In genomic region chr13:45960311-45960965, GRCm38 (mm10) we compare ENCODE assay signal across 10 mouse cellular contexts. TPM values are rescaled to one million over a fixed set of nuclear protein-coding genes. Genes with fewer than 3 reads are reported as not detected.
DNase-seq lines count a peak whose midpoint lies in the region; ATAC-seq lines count a peak whose summit lies in the region.
"Had no signal": no experiment of that assay in that cellular context is flagged by ENCODE, and none has a peak within 500 bp of the region (broad histone marks: within the 10 kb centered on the region; RNA-seq: fewer than 3 reads in every experiment).

No protein-coding gene starts in this region.

- DNase-seq in midbrain, embryonic 14.5 days: no peak
- no peak for DNase-seq in midbrain, embryonic 10.5 days (ENCODE audit: low spot score)
- no peak for DNase-seq in right cerebral cortex, postnatal 36 days (ENCODE audit: low spot score in 2 of 2)
- DNase-seq in spleen, adult 12 weeks (ENCODE audit: low spot score): no peak
- DNase-seq: cerebellum, postnatal 10 days; liver, embryonic 13.5 days had no signal

- H3K4me3 ChIP-seq in hindbrain, embryonic 12.5 days: no peak overlapping the region
- H3K4me3 ChIP-seq in hindbrain, embryonic 16.5 days (ENCODE audit: low read length): no peak overlapping the region
- H3K4me3 ChIP-seq in midbrain, embryonic 14.5 days (replicated peaks; ENCODE audit: low read depth, low read length): no peak overlapping the region
- no peak overlapping the region for H3K4me3 ChIP-seq in midbrain, embryonic 10.5 days
- H3K4me3 ChIP-seq in lung, embryonic 15.5 days: no peak overlapping the region
- H3K4me3 ChIP-seq: hindbrain, embryonic 15.5 days; liver, embryonic 13.5 days had no signal

- H3K36me3 ChIP-seq in hindbrain, embryonic 12.5 days: no peaks in the 10 kb centered on the region
- no peaks in the 10 kb centered on the region for H3K36me3 ChIP-seq in hindbrain, embryonic 16.5 days (ENCODE audit: control insufficient read depth, insufficient read depth, low read length)
- no peaks in the 10 kb centered on the region for H3K36me3 ChIP-seq in midbrain, embryonic 14.5 days (ENCODE audit: control insufficient read depth, insufficient read depth, low read length)
- H3K36me3 ChIP-seq in midbrain, embryonic 10.5 days: no peaks in the 10 kb centered on the region
- no peaks in the 10 kb centered on the region for H3K36me3 ChIP-seq in lung, embryonic 15.5 days
- H3K36me3 ChIP-seq: hindbrain, embryonic 15.5 days; liver, embryonic 13.5 days had no signal

- H3K4me2 ChIP-seq in hindbrain, embryonic 12.5 days (replicated peaks): no peak overlapping the region
- H3K4me2 ChIP-seq in hindbrain, embryonic 16.5 days (ENCODE audit: low read length): no peak overlapping the region; the same call in 1 of the 2 replicates
- peak overlapping the region; percentile 85 for H3K4me2 ChIP-seq in midbrain, embryonic 14.5 days (ENCODE audit: low read length)
- peak overlapping the region; percentile 94 for H3K4me2 ChIP-seq in lung, embryonic 15.5 days
- H3K4me2 ChIP-seq: hindbrain, embryonic 15.5 days; liver, embryonic 13.5 days had no signal

- 50% methylated on average over 14 of the region's 14 CpGs for WGBS in hindbrain, embryonic 12.5 days
- 47% methylated on average over 14 of the region's 14 CpGs for WGBS in hindbrain, embryonic 16.5 days
- WGBS in midbrain, embryonic 14.5 days: 28% methylated on average over 14 of the region's 14 CpGs
- 53% methylated on average over 14 of the region's 14 CpGs for WGBS in midbrain, embryonic 10.5 days
- WGBS in lung, embryonic 15.5 days: 30% methylated on average over 14 of the region's 14 CpGs

- H3K27me3 ChIP-seq in hindbrain, embryonic 12.5 days: no peaks in the 10 kb centered on the region
- H3K27me3 ChIP-seq in hindbrain, embryonic 16.5 days (replicated peaks; ENCODE audit: control insufficient read depth, insufficient read depth, low read length): no peaks in the 10 kb centered on the region
- H3K27me3 ChIP-seq in midbrain, embryonic 14.5 days (ENCODE audit: control insufficient read depth, insufficient read depth, low read length): no peaks in the 10 kb centered on the region
- peaks cover 37% of the 10 kb centered on the region for H3K27me3 ChIP-seq in midbrain, embryonic 10.5 days (ENCODE audit: low read depth, poor library complexity, severe bottlenecking)
- H3K27me3 ChIP-seq in lung, embryonic 15.5 days: no peaks in the 10 kb centered on the region
- H3K27me3 ChIP-seq: hindbrain, embryonic 15.5 days; liver, embryonic 13.5 days had no signal

- H3K9me3 ChIP-seq in hindbrain, embryonic 12.5 days (replicated peaks): no peaks in the 10 kb centered on the region
- H3K9me3 ChIP-seq in hindbrain, embryonic 16.5 days (ENCODE audit: control insufficient read depth, low read length): no peaks in the 10 kb centered on the region
- H3K9me3 ChIP-seq in midbrain, embryonic 14.5 days (ENCODE audit: control insufficient read depth, low read length): no peaks in the 10 kb centered on the region
- no peaks in the 10 kb centered on the region for H3K9me3 ChIP-seq in midbrain, embryonic 10.5 days (replicated peaks)
- no peaks in the 10 kb centered on the region for H3K9me3 ChIP-seq in lung, embryonic 15.5 days
- H3K9me3 ChIP-seq: hindbrain, embryonic 15.5 days; liver, embryonic 13.5 days had no signal

- ATAC-seq in hindbrain, embryonic 12.5 days (ENCODE audit: low FRiP score): no peak
- ATAC-seq in hindbrain, embryonic 16.5 days: no peak
- no peak for ATAC-seq in midbrain, embryonic 14.5 days (ENCODE audit: low FRiP score, low TSS enrichment)
- ATAC-seq in lung, embryonic 15.5 days (ENCODE audit: borderline replicate concordance, extremely low read depth, low FRiP score, low TSS enrichment): no peak

- H3K27ac ChIP-seq in hindbrain, embryonic 12.5 days: peak overlapping the region; percentile 2; the same call in 1 of the 2 replicates
- no peak overlapping the region for H3K27ac ChIP-seq in hindbrain, embryonic 16.5 days (ENCODE audit: low read depth, low read length)
- H3K27ac ChIP-seq in midbrain, embryonic 14.5 days (replicated peaks; ENCODE audit: low read depth, low read length): 0 out of 2 replicates have a peak overlapping the region, but pooled peaks have one; percentile 1
- no peak overlapping the region for H3K27ac ChIP-seq in midbrain, embryonic 10.5 days (replicated peaks)
- peak overlapping the region; percentile 79 for H3K27ac ChIP-seq in lung, embryonic 15.5 days
- H3K27ac ChIP-seq: hindbrain, embryonic 15.5 days; liver, embryonic 13.5 days had no signal

- peaks cover 28% of the 10 kb centered on the region for H3K4me1 ChIP-seq in hindbrain, embryonic 12.5 days
- H3K4me1 ChIP-seq in hindbrain, embryonic 16.5 days (ENCODE audit: control insufficient read depth, insufficient read depth, low read depth, low read length): peaks cover 20% of the 10 kb centered on the region
- peaks cover 29% of the 10 kb centered on the region for H3K4me1 ChIP-seq in midbrain, embryonic 14.5 days (ENCODE audit: control insufficient read depth, insufficient read depth, low read length)
- peaks cover 49% of the 10 kb centered on the region for H3K4me1 ChIP-seq in midbrain, embryonic 10.5 days
- peaks cover 55% of the 10 kb centered on the region for H3K4me1 ChIP-seq in lung, embryonic 15.5 days

- no peak overlapping the region for H3K9ac ChIP-seq in hindbrain, embryonic 12.5 days
- H3K9ac ChIP-seq in hindbrain, embryonic 16.5 days (ENCODE audit: low read depth, low read length): no peak overlapping the region
- no peak overlapping the region for H3K9ac ChIP-seq in midbrain, embryonic 14.5 days (replicated peaks; ENCODE audit: low read length)
- no peak overlapping the region for H3K9ac ChIP-seq in lung, embryonic 15.5 days
- H3K9ac ChIP-seq: hindbrain, embryonic 15.5 days; liver, embryonic 13.5 days had no signal

RNA-seq across cellular contexts. Expression of gene Atxn1, which starts 4.4 kb away (rescaled TPM):
- 5.0 TPM in 2 replicates for polyA plus RNA-seq in hindbrain, embryonic 12.5 days (2016; fragmentation: Nextera tagmentation; extraction: Ambion mirVana)
- polyA plus RNA-seq in hindbrain, embryonic 16.5 days (2015; fragmentation: Nextera tagmentation; extraction: Ambion mirVana): 7.5 and 8.3 TPM in 2 replicates
- 7.3 and 8.7 TPM in 2 replicates for polyA plus RNA-seq in midbrain, embryonic 14.5 days (2014; fragmentation: Nextera tagmentation; extraction: Ambion mirVana)
- polyA plus RNA-seq in midbrain, embryonic 10.5 days (2016; fragmentation: Nextera tagmentation; extraction: Ambion mirVana): 1.3 and 2.2 TPM in 2 replicates
- polyA plus RNA-seq in lung, embryonic 15.5 days (2015; fragmentation: Nextera tagmentation; extraction: Ambion mirVana): 7.4 and 8.5 TPM in 2 replicates

Comparison
In these comparisons a context has a peak if more than half of its experiments do, and no peak if none do; other contexts are left out.
1. H3K27ac ChIP-seq: peak in hindbrain, embryonic 12.5 days (single experiment), midbrain, embryonic 14.5 days (single experiment) and lung, embryonic 15.5 days (single experiment); none in hindbrain, embryonic 16.5 days (single experiment) and midbrain, embryonic 10.5 days (single experiment).
2. H3K4me2 ChIP-seq: peak in midbrain, embryonic 14.5 days (single experiment) and lung, embryonic 15.5 days (single experiment); none in hindbrain, embryonic 12.5 days (single experiment) and hindbrain, embryonic 16.5 days (single experiment).